Mouse (Mus musculus) ovary, postnatal 36 days (tissue): Measurements from ENCODE around the gene Twist2.
A peak's percentile ranks its signal among the peaks of the same experiment; 100 is the strongest.

ENCODE experiments used
- DNase-seq: peaks from one replicate; pipeline ENCODE4 v3.0.0; 2022; ENCODE audit warnings: low spot score, mixed read lengths

Gene Twist2

DNA sequence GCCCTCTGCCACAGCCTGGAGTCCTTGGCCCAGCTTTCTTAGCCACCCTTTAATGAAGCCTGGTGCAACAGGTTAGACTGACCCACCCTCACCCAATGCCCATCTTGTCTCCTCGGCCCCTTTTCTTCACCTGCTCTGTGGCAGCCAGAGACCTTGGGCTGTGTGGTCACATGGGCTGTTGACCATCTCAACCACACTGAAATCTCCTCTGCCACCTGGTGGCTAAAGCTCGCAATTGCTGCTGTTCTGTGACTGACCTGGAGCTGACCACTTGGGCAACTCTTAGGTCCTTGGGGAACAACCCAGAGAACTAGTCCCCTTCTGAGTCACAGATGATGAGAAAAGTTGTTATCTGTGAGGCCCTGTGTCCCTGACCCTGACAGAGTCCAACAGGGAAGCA, 73.4 kb downstream of the Twist2 start:
- peak; percentile 75 for DNase-seq

DNA sequence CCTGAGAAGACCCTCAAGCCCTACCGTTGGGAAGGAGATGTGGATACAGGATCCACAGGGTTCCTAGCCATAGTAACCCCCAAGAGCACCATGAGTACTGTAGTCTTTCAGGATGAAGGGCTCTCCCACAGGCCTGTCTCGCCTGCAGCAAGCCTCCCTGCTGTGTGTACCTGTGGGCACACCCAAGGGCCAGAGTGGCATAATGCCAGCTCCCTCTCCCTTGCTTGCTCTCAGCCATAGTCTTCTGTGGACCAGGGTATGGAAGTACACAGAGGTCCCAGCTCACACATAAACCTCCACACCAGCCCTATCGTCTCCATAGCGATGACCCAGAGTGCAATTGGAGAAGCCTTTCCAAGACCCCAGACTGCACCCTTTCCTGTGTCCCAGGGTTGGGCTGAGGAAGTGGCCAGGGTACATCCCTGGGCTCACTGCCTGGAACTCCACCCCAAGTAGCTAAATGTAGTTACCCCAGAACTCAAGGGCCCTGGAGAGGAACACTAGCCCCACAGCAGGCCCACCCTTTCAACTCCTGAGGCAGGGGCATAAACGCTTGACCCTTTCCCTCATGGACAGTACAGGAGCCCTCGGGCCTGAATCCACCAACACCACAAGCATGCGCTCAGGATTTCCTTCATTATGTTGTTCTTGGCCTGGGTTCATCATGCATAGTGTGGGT, 73.9 kb downstream of the Twist2 start:
- no peak for DNase-seq

DNA sequence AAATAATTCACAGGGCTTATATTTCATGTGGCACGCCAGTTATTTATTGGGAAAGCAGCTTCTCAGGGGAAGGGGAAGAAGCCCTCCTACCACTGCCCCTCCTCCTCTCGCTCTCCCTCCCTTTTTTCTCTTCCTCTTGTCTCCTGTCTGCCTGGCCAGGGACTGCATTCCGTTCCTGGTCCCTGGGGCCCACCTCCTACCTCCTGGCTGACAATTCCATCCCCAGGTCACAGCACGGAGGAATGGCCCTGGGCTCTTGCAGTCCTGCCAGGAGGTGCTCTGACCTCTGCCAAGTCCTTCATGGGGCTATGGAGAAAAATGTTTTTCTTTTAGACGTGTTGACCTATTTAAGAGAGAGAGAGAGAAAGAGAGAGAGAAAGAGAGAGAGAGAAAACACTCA, 77.4 kb downstream of the Twist2 start:
- no peak for DNase-seq

- DNase-seq: no peak
Measured at GRCm38 (mm10) chr1:91880156-91880555, 78.9 kb downstream of the Twist2 start.

DNA sequence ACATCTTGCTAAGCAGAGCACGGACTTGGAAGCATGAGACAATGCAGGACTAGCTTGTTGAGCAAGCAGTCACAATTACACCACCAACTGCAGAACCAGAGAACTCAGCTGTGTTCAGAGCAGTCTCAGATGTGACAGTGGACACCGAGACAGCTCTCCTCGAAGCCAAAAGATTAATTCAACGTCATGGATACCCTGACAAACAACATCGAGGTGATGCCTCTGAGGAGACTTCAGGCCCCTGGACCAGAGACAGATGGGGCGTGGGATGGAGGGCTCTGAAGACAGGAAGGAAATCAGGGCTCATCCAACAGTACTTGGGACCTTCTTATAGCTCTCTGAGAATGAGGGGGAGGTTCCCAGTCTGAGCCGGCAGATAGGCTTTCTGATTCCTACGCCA, 79.6 kb downstream of the Twist2 start:
- no peak for DNase-seq

- DNase-seq: no peak
Measured at GRCm38 (mm10) chr1:91883115-91883514, 81.9 kb downstream of the Twist2 start.

- no peak for DNase-seq
Measured at GRCm38 (mm10) chr1:91893598-91893997, 92.3 kb downstream of the Twist2 start.

- no peak for DNase-seq
Measured at GRCm38 (mm10) chr1:91894286-91894685, 93.0 kb downstream of the Twist2 start.

DNA sequence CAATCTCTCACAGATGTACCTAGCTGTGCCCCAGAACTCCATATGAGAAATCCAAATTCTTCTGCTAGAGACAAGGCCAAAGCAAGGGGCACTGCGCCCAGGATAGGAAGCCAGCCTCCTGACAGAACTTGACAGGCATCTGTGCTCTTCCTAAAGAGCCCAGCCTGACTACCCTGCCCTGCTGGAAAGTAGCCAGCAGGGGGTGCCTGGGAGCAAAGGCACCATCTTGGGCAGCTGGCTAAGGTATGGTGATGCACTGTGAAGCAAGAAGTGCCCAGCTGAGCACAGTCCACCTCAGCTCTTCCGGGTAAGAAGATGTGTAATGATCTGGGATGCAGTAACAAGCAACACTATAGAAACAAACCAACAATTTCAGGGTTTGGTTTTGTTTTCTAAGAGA, 95.8 kb downstream of the Twist2 start:
- no peak for DNase-seq
